Mouse (Mus musculus) embryo, embryonic 10.5 days (tissue): ENCODE data around the gene Akr1c19.
A peak's percentile ranks its signal among the peaks of the same experiment; 100 is the strongest.
"Not testable (repeated sequence)": the region's sequence is repeated elsewhere in the genome, so short reads cannot be mapped to it uniquely, and the experiment has no call there.

Experiments used
- DNase-seq: peaks from one replicate; pipeline ENCODE4 v3.0.0-alpha.2; 2015; ENCODE audit warnings: low spot score

Akr1c19 gene

DNA sequence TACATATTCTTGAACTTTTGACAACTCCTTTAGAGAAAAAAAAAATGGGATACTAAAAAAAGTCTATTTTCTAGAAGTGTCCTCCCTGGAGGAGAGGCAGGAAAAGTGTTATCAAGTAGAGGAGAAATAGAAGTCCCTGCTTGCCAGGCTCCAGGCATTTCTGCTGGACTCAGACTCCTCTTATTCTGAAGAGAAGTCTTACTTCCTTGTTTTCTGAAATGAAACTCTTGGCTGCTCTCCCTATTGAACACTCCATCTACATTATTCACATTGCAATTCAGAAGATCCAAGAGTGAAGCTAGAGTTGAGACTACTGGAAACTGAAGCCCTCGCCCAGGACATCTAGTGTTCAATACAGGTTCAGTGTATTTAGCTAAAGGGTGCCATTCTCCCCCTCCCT is at the start of gene Akr1c19:
TSS of gene Akr1c19 (plus strand) at position 260 of the 400 bp plus-strand sequence.
- no peak for DNase-seq

- not testable (repeated sequence) for DNase-seq
These were observed 47.2 kb upstream of the Akr1c19 start for GRCm38 (mm10) chr13:4181321-4181720.

DNA sequence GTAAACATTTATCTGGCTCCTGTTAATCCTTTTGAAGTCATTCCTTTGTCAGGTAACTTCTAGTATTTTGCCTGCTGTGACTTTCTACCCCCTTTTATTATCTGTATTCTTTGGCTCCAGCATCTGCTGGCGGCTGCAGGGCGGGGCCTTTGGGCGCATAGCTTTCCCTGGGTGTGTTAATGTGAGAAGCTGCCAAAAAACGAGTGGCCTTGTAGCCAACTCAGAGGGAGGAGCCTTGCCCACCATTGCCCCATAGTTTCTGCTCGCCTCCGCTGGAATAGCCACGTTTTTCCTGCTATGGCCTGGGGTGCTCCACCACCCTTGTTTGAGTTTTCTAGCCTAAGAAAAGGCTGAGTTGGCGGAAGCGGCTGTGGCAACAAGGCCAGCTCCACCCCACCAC is 45.4 kb upstream of the Akr1c19 start:
- no peak for DNase-seq

GRCm38 (mm10) chr13:4186641-4187411 is 41.7 kb upstream of the Akr1c19 start:
- DNase-seq, result peak; percentile 4

DNA sequence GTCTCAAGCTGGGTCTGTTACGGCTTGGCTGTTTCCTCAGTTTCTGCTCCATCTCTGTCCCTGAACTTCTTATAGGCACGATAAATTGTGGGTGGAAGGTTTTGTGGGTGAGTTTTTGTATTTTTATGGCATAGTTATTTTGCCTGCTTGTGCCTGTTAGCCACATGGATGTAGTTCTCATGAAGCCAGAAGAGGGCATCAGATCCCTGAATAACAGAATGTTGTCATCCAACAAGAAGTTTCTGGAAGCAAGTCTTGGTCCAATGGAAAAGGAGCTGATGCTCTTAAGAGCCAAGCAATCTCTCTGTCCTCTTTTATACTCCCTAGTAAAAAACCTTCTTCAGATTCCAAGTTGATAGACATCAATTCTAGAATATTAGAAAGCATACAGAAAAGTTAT is 40.3 kb upstream of the Akr1c19 start:
- no peak for DNase-seq

GRCm38 (mm10) chr13:4190904-4191303 is 37.6 kb upstream of the Akr1c19 start, which contains the start of gene Akr1c13:
Akr1c13 (plus strand) TSS chr13:4191150.
- no peak for DNase-seq

DNA sequence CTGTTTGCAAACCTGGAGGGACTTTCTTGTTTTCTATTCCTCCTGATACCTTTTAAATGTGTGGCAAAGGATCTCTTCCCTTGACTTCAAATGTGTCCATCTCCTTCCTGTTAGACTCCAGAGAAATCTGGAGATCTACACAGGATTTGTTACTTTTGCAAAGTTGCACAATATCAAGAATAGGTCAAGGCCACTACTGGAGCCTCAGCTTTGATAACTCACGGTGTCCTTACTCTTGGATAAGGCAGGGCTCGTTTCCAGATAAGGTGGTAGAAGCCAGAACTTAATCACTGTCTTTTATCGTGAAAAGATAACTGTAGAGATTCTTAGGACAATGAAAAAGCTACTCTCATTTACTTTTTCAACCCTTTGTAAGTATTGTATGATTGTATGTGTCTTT is 36.0 kb upstream of the Akr1c19 start:
- DNase-seq, result no peak

- no peak for DNase-seq
These were observed 22.2 kb upstream of the Akr1c19 start for GRCm38 (mm10) chr13:4206147-4206903.

DNA sequence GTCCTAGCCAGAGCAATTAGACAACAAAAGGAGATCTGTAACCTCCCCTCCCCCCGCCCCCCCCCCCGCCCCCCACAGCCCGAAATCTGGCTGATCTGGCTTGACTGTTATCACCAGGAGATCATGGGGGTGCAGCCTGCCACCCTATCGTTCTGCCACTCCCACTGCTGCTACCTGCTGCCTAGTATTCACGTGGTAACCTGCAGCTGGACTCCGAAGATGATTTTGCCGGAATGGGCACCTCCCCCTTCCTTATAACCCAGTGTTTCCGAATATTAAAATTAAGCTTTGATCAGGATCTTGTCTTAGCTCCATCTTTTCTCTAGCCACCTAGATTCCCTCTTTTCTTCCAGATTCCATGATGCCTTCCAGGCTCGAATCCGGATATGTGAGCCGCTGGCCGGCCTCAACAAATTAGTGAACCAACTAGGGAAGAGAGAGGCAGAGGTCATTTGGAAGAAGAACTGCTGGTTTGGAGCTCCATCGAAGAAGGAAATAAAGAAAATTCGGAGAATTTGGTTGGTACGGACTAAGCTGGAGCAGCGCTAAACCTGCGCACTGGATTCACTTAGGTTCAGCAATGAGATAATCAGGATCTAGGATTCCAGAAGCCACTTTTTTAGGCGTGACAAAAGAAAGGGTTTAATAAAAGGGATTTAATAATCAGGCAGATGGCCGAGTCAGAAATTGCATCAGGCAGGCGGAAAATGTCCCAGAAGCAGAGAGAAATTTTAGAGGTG is 16.8 kb upstream of the Akr1c19 start:
- no peak for DNase-seq

DNA sequence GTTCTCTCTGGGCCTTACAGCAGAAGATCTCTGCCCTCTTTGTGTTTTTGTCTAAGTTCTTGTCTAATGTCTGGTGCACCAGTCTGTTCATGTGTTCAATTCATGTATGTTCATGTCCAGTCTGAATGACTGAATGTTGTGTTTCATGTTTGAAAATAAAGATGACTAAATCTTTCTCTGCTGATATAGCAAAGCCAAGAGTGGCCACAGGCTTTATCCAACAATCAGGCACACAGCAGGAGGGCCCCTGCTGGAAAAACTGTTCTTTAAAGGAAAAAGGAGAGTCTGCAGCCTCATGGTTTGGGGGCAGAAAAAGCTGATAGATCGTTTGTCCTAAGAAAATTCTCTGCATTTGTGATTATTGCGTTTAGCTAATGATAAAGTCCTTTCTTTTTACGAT is 16.2 kb upstream of the Akr1c19 start:
- no peak for DNase-seq

- DNase-seq, result not testable (repeated sequence)
These were observed 13.0 kb upstream of the Akr1c19 start for GRCm38 (mm10) chr13:4215496-4215895.

- no peak for DNase-seq
These were observed 2.5 kb downstream of the Akr1c19 start for GRCm38 (mm10) chr13:4230841-4231623.

- no peak for DNase-seq
These were observed 4.6 kb downstream of the Akr1c19 start for GRCm38 (mm10) chr13:4233135-4233534.

- no peak for DNase-seq
These were observed 5.2 kb downstream of the Akr1c19 start for GRCm38 (mm10) chr13:4233536-4234172.

DNA sequence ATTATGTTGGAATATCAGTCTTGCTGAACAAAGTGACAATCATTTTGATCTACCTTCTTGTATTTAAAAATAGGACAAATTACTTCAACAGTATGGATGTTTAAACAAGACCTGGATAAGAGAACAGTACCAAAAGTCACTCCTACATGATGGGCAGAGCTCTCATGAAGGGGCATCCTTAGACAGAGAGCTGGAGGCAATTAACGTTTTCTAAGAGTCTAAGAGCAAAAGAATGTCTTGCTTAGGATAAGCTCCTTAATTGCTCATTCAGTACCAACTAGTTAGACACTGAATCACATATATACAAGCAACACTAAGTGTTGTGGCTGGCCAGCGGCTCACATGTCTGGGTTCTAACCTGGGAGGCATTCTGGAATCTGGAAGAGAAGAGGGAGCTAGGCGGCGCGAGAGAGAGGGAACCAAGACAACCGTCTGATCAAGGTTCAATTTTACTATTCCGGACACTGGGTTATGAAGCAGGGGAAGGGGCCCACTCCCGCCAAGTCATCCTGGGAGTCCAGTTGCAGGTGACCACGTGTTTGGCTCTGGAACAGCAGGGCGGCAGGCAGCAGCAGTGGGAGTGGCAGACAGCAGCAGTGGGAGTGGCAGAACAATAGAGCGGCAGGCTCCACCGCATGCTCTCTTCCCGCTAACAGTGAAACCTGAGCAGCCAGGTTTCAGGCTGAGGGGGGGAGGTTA is 16.5 kb downstream of the Akr1c19 start:
- peak; percentile 78 for DNase-seq

DNA sequence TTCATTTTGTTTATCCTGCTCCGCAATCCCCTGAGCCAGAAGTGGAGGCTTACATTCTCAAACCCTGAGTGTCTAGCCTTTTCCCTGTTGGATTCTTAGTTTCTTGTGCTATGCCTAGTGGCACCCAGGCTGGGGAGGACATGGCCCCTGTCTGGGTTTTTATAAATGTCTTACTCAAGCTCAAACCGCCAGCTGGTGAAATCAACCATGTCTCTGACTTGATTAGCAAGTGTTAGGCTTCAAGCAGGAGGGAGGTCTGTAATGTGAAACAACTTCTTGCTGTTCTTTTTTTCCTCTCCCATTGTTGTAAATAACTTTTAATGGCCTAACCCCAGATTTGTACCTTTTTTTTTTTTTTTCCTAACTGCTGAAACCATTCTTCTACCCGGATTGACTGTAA is 20.8 kb downstream of the Akr1c19 start:
- DNase-seq, result no peak

DNA sequence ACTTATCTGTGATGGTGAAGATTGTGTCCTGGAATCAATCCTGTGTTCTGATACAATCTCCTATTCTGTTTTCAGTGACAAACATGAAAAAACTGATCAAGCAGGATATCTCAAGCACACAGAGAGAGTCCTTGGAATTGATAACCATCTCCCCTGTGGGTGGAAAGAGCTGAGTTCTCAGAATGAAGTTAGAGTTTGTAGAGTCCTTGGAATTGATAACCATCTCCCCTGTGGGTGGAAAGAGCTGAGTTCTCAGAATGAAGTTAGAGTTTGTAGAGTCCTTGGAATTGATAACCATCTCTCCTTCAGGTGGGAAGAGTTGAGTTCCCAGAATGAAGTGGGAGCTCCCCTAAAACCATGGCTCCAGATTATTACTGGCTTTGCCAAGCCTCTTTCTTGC is 28.4 kb downstream of the Akr1c19 start:
- not testable (repeated sequence) for DNase-seq

- no peak for DNase-seq
These were observed 28.8 kb downstream of the Akr1c19 start for GRCm38 (mm10) chr13:4257349-4257748.

DNA sequence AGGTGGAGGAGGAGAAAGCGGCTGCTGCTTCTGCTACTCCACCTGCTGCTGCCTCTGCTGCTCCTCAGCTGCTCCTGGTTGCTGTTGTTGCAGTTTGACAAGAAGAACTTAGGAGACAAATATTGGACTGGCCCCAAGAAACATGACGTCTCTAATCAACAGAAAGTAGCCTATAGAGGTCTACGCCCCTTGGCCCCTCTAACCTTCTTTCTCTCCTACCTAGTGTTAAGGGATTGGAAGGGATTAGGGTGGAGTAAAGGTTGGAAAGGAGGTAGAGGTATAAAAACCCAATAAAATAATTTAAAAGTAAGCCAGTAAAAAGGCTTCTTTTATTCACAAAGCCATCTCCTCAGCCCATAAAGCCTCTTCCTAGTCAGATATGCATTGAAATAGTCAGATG is 36.1 kb downstream of the Akr1c19 start:
- DNase-seq, result no peak

- no peak for DNase-seq
These were observed 36.5 kb downstream of the Akr1c19 start for GRCm38 (mm10) chr13:4265047-4265446.

DNA sequence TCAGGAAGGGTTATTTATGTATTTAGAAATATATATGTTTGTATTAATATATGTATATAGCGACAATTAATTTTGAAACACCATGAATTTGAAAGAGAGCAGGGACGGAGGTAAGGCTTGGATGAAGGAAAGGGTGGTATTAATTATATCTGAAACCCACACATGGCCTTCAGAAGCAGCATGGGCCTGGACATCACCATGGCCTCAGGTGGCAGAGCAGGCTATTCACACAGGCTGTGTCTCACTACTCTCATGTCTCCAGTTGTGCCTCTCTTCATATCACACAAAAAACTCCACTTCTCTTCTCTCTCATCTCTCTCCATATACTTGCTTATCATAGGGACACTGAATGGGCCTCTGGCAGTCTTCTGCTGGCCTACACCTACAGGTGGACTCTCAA is 37.0 kb downstream of the Akr1c19 start:
- not testable (repeated sequence) for DNase-seq
